Mouse (Mus musculus) liver, embryonic 12.5 days (tissue): ENCODE data around the gene Zfp85. TPM values are rescaled to one million over a fixed set of nuclear protein-coding genes. Genes with fewer than 3 reads are reported as not detected.
"Not testable (repeated sequence)": the region's sequence is repeated elsewhere in the genome, so short reads cannot be mapped to it uniquely, and the experiment has no call there.

Experiments used
- ATAC-seq: fragments of 200-750 bp; cut with Nextera tagmentation; 2 replicates; pipeline ENCODE4 v1.8.0; 2017; ENCODE audit warnings: moderate number of reproducible peaks, mild to moderate bottlenecking, moderate library complexity
- H3K27ac ChIP-seq: fragments of 300-500 bp; sonication (generic); 2 replicates; pipeline ENCODE4 v1.5.1; 2016; ENCODE audit warnings: mild to moderate bottlenecking
- H3K27me3 ChIP-seq: fragments of 300-500 bp; sonication (generic); replicated peaks from 2 replicates; pipeline ENCODE4 v1.6.1; 2016; ENCODE audit warnings: mild to moderate bottlenecking, moderate library complexity
- H3K36me3 ChIP-seq: fragments of 300-500 bp; sonication (generic); 2 replicates; pipeline ENCODE4 v1.6.1; 2016; ENCODE audit warnings: mild to moderate bottlenecking, moderate library complexity
- H3K4me1 ChIP-seq: fragments of 300-500 bp; sonication (generic); 2 replicates; pipeline ENCODE4 v1.6.1; 2016
- H3K4me2 ChIP-seq: fragments of 300-500 bp; sonication (generic); 2 replicates; pipeline ENCODE4 v1.6.1; 2016; ENCODE audit warnings: mild to moderate bottlenecking, moderate library complexity
- H3K4me3 ChIP-seq: fragments of 300-500 bp; sonication (generic); 2 replicates; pipeline ENCODE4 v1.5.1; 2016; ENCODE audit warnings: mild to moderate bottlenecking, moderate library complexity
- H3K9ac ChIP-seq: fragments of 300-500 bp; sonication (generic); 2 replicates; pipeline ENCODE4 v1.6.1; 2016; ENCODE audit warnings: mild to moderate bottlenecking, moderate library complexity
- H3K9me3 ChIP-seq: fragments of 300-500 bp; sonication (generic); replicated peaks from 2 replicates; pipeline ENCODE4 v1.6.1; 2016; ENCODE audit warnings: mild to moderate bottlenecking, moderate library complexity
- WGBS: fragments of 180-500 bp; shearing (Covaris S2); methylation state at CpG from one replicate; pipeline ENCODE4 v1.1.7; 2016; ENCODE audit not compliant: insufficient replicate concordance; 5-methylcytosine and 5-hydroxymethylcytosine counted together
- polyA plus RNA-seq: library from polyadenylated mRNA; unstranded; fragments of >200 nt; fragmentation: Nextera tagmentation; extraction: Ambion mirVana; gene quantifications from 2 replicates; pipeline ENCODE4 v1.2.1, GENCODE M21; 2016

Gene Zfp85
- 1.2 and 1.4 TPM in 2 replicates for polyA plus RNA-seq

GRCm38 (mm10) chr13:67754333-67755306, at the start of gene Zfp85:
Gene Zfp85, minus strand, starts transcription at chr13:67755228.
- Histone ChIP-seq H3K9ac (peak within 1 kb of the TSS; percentile 63), H3K4me2 (peak within 1 kb of the TSS; percentile 70), H3K4me3 (peak within 1 kb of the TSS; percentile 69), H3K9me3 (no peaks in the 10 kb centered on the region), H3K27me3 (no peaks in the 10 kb centered on the region), H3K4me1 (peaks cover 9% of the 10 kb centered on the region; the same call in 1 of the 2 replicates), H3K27ac (peak within 1 kb of the TSS; percentile 70; the same call in 1 of the 2 replicates), H3K36me3 (peaks cover 14% of the 10 kb centered on the region)
- ATAC-seq = peak; percentile 91
- WGBS = 8% methylated on average over 24 of the region's 24 CpGs

GRCm38 (mm10) chr13:67799151-67799550, 44.1 kb upstream of the Zfp85 start:
- not testable (repeated sequence) for H3K4me1 ChIP-seq, ATAC-seq
- WGBS = 72% methylated on average over 3 of the region's 3 CpGs

GRCm38 (mm10) chr13:67798618-67799017, 43.6 kb upstream of the Zfp85 start:
- Histone ChIP-seq H3K9ac (no peak overlapping the region), H3K27ac (no peak overlapping the region), H3K4me3 (no peak overlapping the region), H3K4me2 (no peak overlapping the region), H3K9me3 (no peaks in the 10 kb centered on the region), H3K4me1 (no peaks in the 10 kb centered on the region), H3K36me3 (no peaks in the 10 kb centered on the region), H3K27me3 (no peaks in the 10 kb centered on the region)
- no peak for ATAC-seq
- 80% methylated on average over 3 of the region's 3 CpGs for WGBS

More at GRCm38 (mm10) chr13:67799151-67799550, 44.1 kb upstream of the Zfp85 start:
- not testable (repeated sequence) for H3K4me2 ChIP-seq, H3K36me3 ChIP-seq, H3K27me3 ChIP-seq, H3K9me3 ChIP-seq, H3K27ac ChIP-seq, H3K4me3 ChIP-seq, H3K9ac ChIP-seq

- no peak for ATAC-seq
- H3K4me2 ChIP-seq = no peak overlapping the region
- 79% methylated on average over 10 of the region's 10 CpGs for WGBS
- no peaks in the 10 kb centered on the region for H3K27me3 ChIP-seq
- H3K9me3 ChIP-seq = 0 out of 2 replicates have a peak, but pooled peaks cover 5% of the 10 kb centered on the region
- H3K4me1 ChIP-seq = no peaks in the 10 kb centered on the region
- H3K36me3 ChIP-seq = peaks cover 5% of the 10 kb centered on the region
- no peak overlapping the region for H3K9ac ChIP-seq
- no peak overlapping the region for H3K4me3 ChIP-seq
- no peak overlapping the region for H3K27ac ChIP-seq
These were observed 37.0 kb upstream of the Zfp85 start for GRCm38 (mm10) chr13:67791921-67792455.

- Histone ChIP-seq H3K9ac (peak within 1 kb of the TSS; percentile 71), H3K9me3 (no peaks in the 10 kb centered on the region; the same call in 1 of the 2 replicates), H3K4me2 (peak within 1 kb of the TSS; percentile 73), H3K27ac (no peak within 1 kb of the TSS), H3K4me3 (peak within 1 kb of the TSS; percentile 70), H3K27me3 (no peaks in the 10 kb centered on the region), H3K4me1 (peaks cover 9% of the 10 kb centered on the region), H3K36me3 (no peaks in the 10 kb centered on the region)
- 8% methylated on average over 26 of the region's 26 CpGs for WGBS
- ATAC-seq = peak; percentile 89
These were observed 24.5 kb upstream of the Zfp85 start, which contains the start of gene Zfp493 for GRCm38 (mm10) chr13:67779265-67780221. Gene Zfp493, plus strand, starts transcription at chr13:67779693.

- no peak overlapping the region for H3K4me2 ChIP-seq
- no peaks in the 10 kb centered on the region for H3K36me3 ChIP-seq
- no peaks in the 10 kb centered on the region for H3K9me3 ChIP-seq
- no peaks in the 10 kb centered on the region for H3K4me1 ChIP-seq
- H3K4me3 ChIP-seq = no peak overlapping the region
- 59% methylated on average over 2 of the region's 2 CpGs for WGBS
- no peak overlapping the region for H3K9ac ChIP-seq
- no peak for ATAC-seq
- H3K27me3 ChIP-seq = no peaks in the 10 kb centered on the region
- H3K27ac ChIP-seq = no peak overlapping the region
These were observed 8.2 kb upstream of the Zfp85 start for GRCm38 (mm10) chr13:67763031-67763768.

- Histone ChIP-seq H3K36me3 (no peaks in the 10 kb centered on the region), H3K27me3 (no peaks in the 10 kb centered on the region), H3K4me1 (peaks cover 5% of the 10 kb centered on the region; the same call in 1 of the 2 replicates), H3K27ac (no peak overlapping the region), H3K4me2 (no peak overlapping the region), H3K4me3 (no peak overlapping the region), H3K9me3 (no peaks in the 10 kb centered on the region), H3K9ac (no peak overlapping the region)
- no peak for ATAC-seq
- 66% methylated on average over 1 of the region's 1 CpGs for WGBS
These were observed 4.9 kb upstream of the Zfp85 start for GRCm38 (mm10) chr13:67759966-67760365.

- no peaks in the 10 kb centered on the region for H3K27me3 ChIP-seq
- peak overlapping the region; percentile 70; the same call in 1 of the 2 replicates for H3K4me2 ChIP-seq
- no peaks in the 10 kb centered on the region for H3K9me3 ChIP-seq
- peaks cover 12% of the 10 kb centered on the region for H3K36me3 ChIP-seq
- WGBS = 68% methylated on average over 6 of the region's 6 CpGs
- 0 out of 2 replicates have a peak overlapping the region, but pooled peaks have one; percentile 69 for H3K4me3 ChIP-seq
- peaks cover 9% of the 10 kb centered on the region; the same call in 1 of the 2 replicates for H3K4me1 ChIP-seq
- no peak for ATAC-seq
- no peak overlapping the region for H3K27ac ChIP-seq
- no peak overlapping the region for H3K9ac ChIP-seq
These were observed 733 bp upstream of the Zfp85 start for GRCm38 (mm10) chr13:67755761-67756160.

- WGBS = 80% methylated on average over 9 of the region's 9 CpGs
- Histone ChIP-seq H3K4me3 (no peak overlapping the region), H3K27me3 (no peaks in the 10 kb centered on the region), H3K9me3 (peaks cover 6% of the 10 kb centered on the region), H3K4me1 (no peaks in the 10 kb centered on the region), H3K9ac (no peak overlapping the region), H3K27ac (no peak overlapping the region), H3K36me3 (peaks cover 10% of the 10 kb centered on the region), H3K4me2 (no peak overlapping the region)
- ATAC-seq = no peak
These were observed 11.1 kb downstream of the Zfp85 start for GRCm38 (mm10) chr13:67743896-67744295.

GRCm38 (mm10) chr13:67742941-67743340, 12.1 kb downstream of the Zfp85 start:
- no peaks in the 10 kb centered on the region for H3K4me1 ChIP-seq
- ATAC-seq = no peak
- H3K36me3 ChIP-seq = peaks cover under 1% of the 10 kb centered on the region
- H3K4me2 ChIP-seq = no peak overlapping the region
- H3K4me3 ChIP-seq = no peak overlapping the region
- WGBS = 73% methylated on average over 3 of the region's 3 CpGs
- H3K9me3 ChIP-seq = peaks cover 6% of the 10 kb centered on the region; the same call in 1 of the 2 replicates
- H3K27ac ChIP-seq = no peak overlapping the region
- H3K9ac ChIP-seq = no peak overlapping the region
- no peaks in the 10 kb centered on the region for H3K27me3 ChIP-seq

GRCm38 (mm10) chr13:67734391-67734790, 20.6 kb downstream of the Zfp85 start:
- H3K36me3 ChIP-seq, H3K27me3 ChIP-seq, H3K9ac ChIP-seq, H3K27ac ChIP-seq, H3K4me3 ChIP-seq, ATAC-seq, H3K4me1 ChIP-seq, H3K4me2 ChIP-seq: not testable (repeated sequence)
- 79% methylated on average over 9 of the region's 9 CpGs for WGBS
- peaks cover 14% of the 10 kb centered on the region for H3K9me3 ChIP-seq
